Mouse (Mus musculus) thymus, adult 2 months (tissue): ENCODE measurements around the gene Fzd1. TPM values are rescaled to one million over a fixed set of nuclear protein-coding genes. Genes with fewer than 3 reads are reported as not detected.

Source experiments
- DNase-seq: peaks from one replicate; pipeline ENCODE4 v3.0.0; 2021
- H3K27ac ChIP-seq: fragments of 200-500 bp; 2 replicates; pipeline ENCODE4 v1.5.1; 2012; ENCODE audit warnings: low read length, control low read depth; ENCODE audit not compliant: control insufficient read depth, insufficient read depth
- H3K27me3 ChIP-seq: fragments of 200-500 bp; 2 replicates; pipeline ENCODE4 v1.6.1; 2012; ENCODE audit warnings: mild to moderate bottlenecking, low read length, moderate library complexity, mixed read lengths; ENCODE audit not compliant: control insufficient read depth, insufficient read depth
- H3K36me3 ChIP-seq: fragments of 200-500 bp; 2 replicates; pipeline ENCODE4 v1.6.1; 2012; ENCODE audit warnings: mild to moderate bottlenecking, low read length, moderate library complexity; ENCODE audit not compliant: control insufficient read depth, insufficient read depth
- H3K4me1 ChIP-seq: fragments of 200-500 bp; replicated peaks from 2 replicates; pipeline ENCODE4 v1.6.1; 2012; ENCODE audit warnings: low read length; ENCODE audit not compliant: control insufficient read depth, insufficient read depth
- H3K4me3 ChIP-seq: fragments of 200-500 bp; 2 replicates; pipeline ENCODE4 v1.5.1; 2012; ENCODE audit warnings: mild to moderate bottlenecking, low read length, control low read depth, moderate library complexity; ENCODE audit not compliant: control insufficient read depth, insufficient read depth
- CTCF ChIP-seq: fragments of 200-500 bp; IDR thresholded peaks from 2 replicates; pipeline ENCODE4 v1.5.1; 2012; ENCODE audit warnings: mild to moderate bottlenecking, control low read depth, low read length, moderate library complexity, borderline replicate concordance; ENCODE audit not compliant: control insufficient read depth, poor library complexity, insufficient read depth; ENCODE audit errors: extremely low read depth
- POLR2A ChIP-seq: fragments of 200-500 bp; IDR thresholded peaks from 2 replicates; pipeline ENCODE4 v1.6.1; 2012; ENCODE audit warnings: mild to moderate bottlenecking, low read length, control low read depth, moderate library complexity; ENCODE audit not compliant: control insufficient read depth, poor library complexity, insufficient read depth; ENCODE audit errors: extremely low read depth
- WGBS: fragments of 180-500 bp; shearing (Covaris S2); methylation state at CpG from one replicate; pipeline ENCODE4 v1.1.7; 2018; 5-methylcytosine and 5-hydroxymethylcytosine counted together
- polyA plus RNA-seq: library from polyadenylated mRNA; depleted of rRNA; stranded (reverse); fragments of >200 nt; gene quantifications from 2 replicates; pipeline ENCODE4 v1.2.3, GENCODE M21; 2012

Fzd1 gene
- polyA plus RNA-seq, 1 experiment, result 5.8 TPM

- Histone ChIP-seq H3K27me3 (no peaks in the 10 kb centered on the region), H3K4me3 (no peak overlapping the region), H3K27ac (no peak overlapping the region), H3K4me1 (no peaks in the 10 kb centered on the region), H3K36me3 (no peaks in the 10 kb centered on the region)
- TF ChIP-seq CTCF (no peak), POLR2A (no peak)
- WGBS, result 87% methylated on average over 10 of the region's 10 CpGs
- DNase-seq, result no peak
These were observed 25.3 kb downstream of the Fzd1 start for GRCm38 (mm10) chr5:4732241-4733229.

- H3K4me3 ChIP-seq, result no peak overlapping the region
- TF ChIP-seq CTCF, result no peak
- TF ChIP-seq POLR2A, result no peak
- H3K27ac ChIP-seq, result no peak overlapping the region
- no peaks in the 10 kb centered on the region for H3K4me1 ChIP-seq
- 86% methylated on average over 5 of the region's 5 CpGs for WGBS
- no peaks in the 10 kb centered on the region for H3K27me3 ChIP-seq
- no peaks in the 10 kb centered on the region for H3K36me3 ChIP-seq
- DNase-seq, result no peak
These were observed 26.1 kb downstream of the Fzd1 start for GRCm38 (mm10) chr5:4731743-4732215.

DNA sequence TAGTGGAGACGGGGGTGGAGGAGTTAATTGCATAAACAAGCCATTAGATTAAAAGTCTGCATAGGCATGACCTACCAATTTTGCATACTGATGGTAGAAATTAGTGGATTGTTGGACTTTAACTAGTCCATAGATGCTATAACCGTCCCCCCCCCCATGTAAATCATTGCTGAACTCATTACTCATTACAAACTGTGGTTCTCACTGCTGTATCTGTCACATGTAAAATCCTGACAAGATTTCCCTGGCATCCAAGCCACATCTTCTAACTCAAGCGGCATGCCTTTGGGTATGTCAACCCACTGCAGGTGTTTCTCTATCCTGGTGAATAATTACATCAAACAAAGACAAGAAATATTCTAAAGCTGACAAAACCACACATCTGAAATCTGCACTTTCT lies 26.8 kb downstream of the Fzd1 start:
- Histone ChIP-seq H3K27ac (no peak overlapping the region), H3K27me3 (no peaks in the 10 kb centered on the region), H3K4me3 (no peak overlapping the region), H3K4me1 (no peaks in the 10 kb centered on the region), H3K36me3 (no peaks in the 10 kb centered on the region)
- WGBS, result 93% methylated on average over 3 of the region's 3 CpGs
- no peak for TF ChIP-seq CTCF
- TF ChIP-seq POLR2A, result no peak
- DNase-seq, result no peak
